Mouse (Mus musculus) G1E (cell line): ENCODE results near the gene Sdccag8. TPM values are rescaled to one million over a fixed set of nuclear protein-coding genes. Genes with fewer than 3 reads are reported as not detected.

Experiments used
- ATAC-seq: 2 replicates; pipeline ENCODE4 v1.8.0; 2016; ENCODE audit warnings: mild to moderate bottlenecking; ENCODE audit not compliant: insufficient number of reproducible peaks, poor library complexity, low FRiP score, severe bottlenecking; ENCODE audit errors: extremely low read depth
- DNase-seq: peaks from one replicate; pipeline ENCODE4 v3.0.0; 2012; ENCODE audit warnings: low spot score
- H3K27me3 ChIP-seq: 2 replicates; pipeline ENCODE4 v1.6.1; 2012; ENCODE audit warnings: mild to moderate bottlenecking, low read length, inconsistent platforms; ENCODE audit not compliant: insufficient read depth
- H3K36me3 ChIP-seq: replicated peaks from 2 replicates; pipeline ENCODE3; 2012; ENCODE audit warnings: mild to moderate bottlenecking, inconsistent platforms
- H3K4me1 ChIP-seq: 2 replicates; pipeline ENCODE4 v1.6.1; 2012; ENCODE audit warnings: low read depth, low read length, inconsistent platforms, mixed read lengths; ENCODE audit not compliant: insufficient read depth
- H3K4me3 ChIP-seq: 2 replicates; pipeline ENCODE4 v1.5.1; 2012; ENCODE audit warnings: low read depth, mild to moderate bottlenecking, inconsistent platforms, low read length, moderate library complexity, mixed read lengths
- H3K9me3 ChIP-seq: replicated peaks from 2 replicates; pipeline ENCODE4 v1.6.1; 2012; ENCODE audit warnings: inconsistent platforms
- CTCF ChIP-seq: IDR thresholded peaks from 2 replicates; pipeline ENCODE4 v1.5.1; 2012; ENCODE audit warnings: low read depth, low read length, inconsistent platforms, mixed read lengths
- GATA1 ChIP-seq: IDR thresholded peaks from 2 replicates; pipeline ENCODE4 v1.6.1; 2012; ENCODE audit warnings: borderline replicate concordance, low read length, inconsistent platforms, mixed read lengths
- GATA2 ChIP-seq: IDR thresholded peaks from 2 replicates; pipeline ENCODE4 v1.6.1; 2012; ENCODE audit warnings: low read depth, low read length, inconsistent platforms, borderline replicate concordance
- POLR2AphosphoS5 ChIP-seq: IDR thresholded peaks from 2 replicates; pipeline ENCODE4 v1.6.1; 2012; ENCODE audit warnings: low read depth, low read length, inconsistent platforms; ENCODE audit not compliant: insufficient replicate concordance
- TAL1 ChIP-seq: conservative IDR thresholded peaks from 2 replicates; pipeline ENCODE4 v1.6.1; 2012; ENCODE audit warnings: low read depth, low read length, inconsistent platforms, mixed read lengths
- polyA plus RNA-seq: library from polyadenylated mRNA; stranded (reverse); fragments of >175 nt; gene quantifications from 2 replicates; pipeline ENCODE4 v1.2.3, GENCODE M21; 2012
- total RNA-seq, 2 experiments: library from RNA; stranded (forward) in 1 of 2; stranded (reverse) in 1 of 2; fragments of 200-1000 nt in 1 of 2; fragments of >200 nt in 1 of 2; fragmentation: Nextera tagmentation in 1 of 2; gene quantifications; 2 replicates each; pipeline ENCODE4 v1.2.3; 2014 to 2017

Gene Sdccag8
- total and polyA plus RNA-seq, 3 experiments: 2.2 to 19.9 (median 11.9) TPM

GRCm38 (mm10) chr1:176950061-176950460 lies 135.6 kb downstream of the Sdccag8 start:
- Histone ChIP-seq H3K4me1 (no peaks in the 10 kb centered on the region), H3K4me3 (no peak overlapping the region), H3K9me3 (no peaks in the 10 kb centered on the region), H3K27me3 (no peaks in the 10 kb centered on the region), H3K36me3 (peaks cover 13% of the 10 kb centered on the region)
- no peak for TF ChIP-seq TAL1
- TF ChIP-seq GATA2: no peak
- no peak for TF ChIP-seq POLR2AphosphoS5
- TF ChIP-seq GATA1: no peak
- no peak for TF ChIP-seq CTCF
- DNase-seq (no peak), ATAC-seq (no peak)

DNA sequence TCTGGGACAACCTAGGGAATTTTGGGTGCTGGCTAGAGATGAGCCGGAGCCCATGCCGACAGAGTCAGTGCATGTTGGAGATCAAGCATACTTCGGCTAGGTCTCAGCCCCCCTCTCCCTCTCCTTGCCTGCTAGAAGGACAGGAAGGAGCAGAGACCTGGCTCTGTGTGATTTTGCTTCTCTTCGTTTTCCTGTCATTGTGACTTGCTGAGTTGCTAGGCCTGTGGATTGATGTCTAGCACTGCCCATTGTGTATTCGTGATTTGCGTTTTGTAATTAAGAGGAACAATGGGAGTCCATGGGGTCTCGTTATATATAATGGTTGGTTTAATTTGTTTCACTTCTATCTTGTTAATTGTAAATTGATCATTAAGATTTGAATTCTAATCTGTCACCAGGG lies 137.4 kb downstream of the Sdccag8 start:
- no peaks in the 10 kb centered on the region for H3K9me3 ChIP-seq
- H3K27me3 ChIP-seq: no peaks in the 10 kb centered on the region
- DNase-seq: no peak
- H3K36me3 ChIP-seq: peaks cover 3% of the 10 kb centered on the region
- H3K4me3 ChIP-seq: no peak overlapping the region
- TF ChIP-seq POLR2AphosphoS5: no peak
- no peak for ATAC-seq
- H3K4me1 ChIP-seq: no peaks in the 10 kb centered on the region

GRCm38 (mm10) chr1:176958311-176958710 lies 143.9 kb downstream of the Sdccag8 start:
- ATAC-seq: no peak
- TF ChIP-seq TAL1: no peak
- no peak for TF ChIP-seq POLR2AphosphoS5
- no peak for TF ChIP-seq GATA2
- no peak for TF ChIP-seq CTCF
- no peak for TF ChIP-seq GATA1
- H3K27me3 ChIP-seq: no peaks in the 10 kb centered on the region
- no peak for DNase-seq
- no peak overlapping the region for H3K4me3 ChIP-seq
- H3K36me3 ChIP-seq: peaks cover 7% of the 10 kb centered on the region
- no peaks in the 10 kb centered on the region for H3K4me1 ChIP-seq
- no peaks in the 10 kb centered on the region for H3K9me3 ChIP-seq

DNA sequence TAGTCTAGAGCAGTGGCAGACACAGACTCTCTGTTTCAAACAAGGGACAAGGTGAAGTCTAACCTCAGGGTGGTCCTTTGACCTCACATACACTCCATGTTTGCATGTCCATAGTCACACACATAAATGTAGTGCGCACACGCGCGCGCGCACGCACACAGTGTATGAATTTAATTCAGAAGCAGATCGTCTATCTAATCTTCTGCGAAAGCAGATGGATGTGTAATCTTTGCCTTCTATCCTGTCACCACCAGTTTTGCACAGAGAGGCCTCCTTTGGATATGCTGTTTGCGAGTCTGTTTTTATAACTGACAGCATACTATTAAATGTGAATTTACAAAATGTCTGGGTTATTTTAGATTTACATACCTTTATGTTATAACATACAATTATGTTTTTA lies 147.3 kb downstream of the Sdccag8 start:
- Histone ChIP-seq H3K27me3 (no peaks in the 10 kb centered on the region), H3K36me3 (peaks cover 12% of the 10 kb centered on the region), H3K9me3 (no peaks in the 10 kb centered on the region), H3K4me3 (no peak overlapping the region), H3K4me1 (no peaks in the 10 kb centered on the region)
- TF ChIP-seq CTCF: no peak
- no peak for TF ChIP-seq POLR2AphosphoS5
- DNase-seq: no peak
- no peak for ATAC-seq

GRCm38 (mm10) chr1:176962894-176963293 lies 148.4 kb downstream of the Sdccag8 start:
- Histone ChIP-seq H3K4me1 (no peaks in the 10 kb centered on the region), H3K27me3 (no peaks in the 10 kb centered on the region), H3K4me3 (no peak overlapping the region), H3K9me3 (no peaks in the 10 kb centered on the region), H3K36me3 (peaks cover 12% of the 10 kb centered on the region)
- ATAC-seq: no peak
- DNase-seq: no peak
- TF ChIP-seq CTCF (no peak), GATA2 (no peak), GATA1 (no peak), POLR2AphosphoS5 (no peak), TAL1 (no peak)

GRCm38 (mm10) chr1:176967299-176967698 lies 152.8 kb downstream of the Sdccag8 start:
- Histone ChIP-seq H3K9me3 (no peaks in the 10 kb centered on the region), H3K36me3 (peaks cover 15% of the 10 kb centered on the region), H3K27me3 (no peaks in the 10 kb centered on the region), H3K4me1 (no peaks in the 10 kb centered on the region), H3K4me3 (no peak overlapping the region)
- TF ChIP-seq CTCF (no peak), POLR2AphosphoS5 (no peak), TAL1 (no peak), GATA1 (no peak), GATA2 (no peak)
- ATAC-seq: no peak
- DNase-seq: no peak

DNA sequence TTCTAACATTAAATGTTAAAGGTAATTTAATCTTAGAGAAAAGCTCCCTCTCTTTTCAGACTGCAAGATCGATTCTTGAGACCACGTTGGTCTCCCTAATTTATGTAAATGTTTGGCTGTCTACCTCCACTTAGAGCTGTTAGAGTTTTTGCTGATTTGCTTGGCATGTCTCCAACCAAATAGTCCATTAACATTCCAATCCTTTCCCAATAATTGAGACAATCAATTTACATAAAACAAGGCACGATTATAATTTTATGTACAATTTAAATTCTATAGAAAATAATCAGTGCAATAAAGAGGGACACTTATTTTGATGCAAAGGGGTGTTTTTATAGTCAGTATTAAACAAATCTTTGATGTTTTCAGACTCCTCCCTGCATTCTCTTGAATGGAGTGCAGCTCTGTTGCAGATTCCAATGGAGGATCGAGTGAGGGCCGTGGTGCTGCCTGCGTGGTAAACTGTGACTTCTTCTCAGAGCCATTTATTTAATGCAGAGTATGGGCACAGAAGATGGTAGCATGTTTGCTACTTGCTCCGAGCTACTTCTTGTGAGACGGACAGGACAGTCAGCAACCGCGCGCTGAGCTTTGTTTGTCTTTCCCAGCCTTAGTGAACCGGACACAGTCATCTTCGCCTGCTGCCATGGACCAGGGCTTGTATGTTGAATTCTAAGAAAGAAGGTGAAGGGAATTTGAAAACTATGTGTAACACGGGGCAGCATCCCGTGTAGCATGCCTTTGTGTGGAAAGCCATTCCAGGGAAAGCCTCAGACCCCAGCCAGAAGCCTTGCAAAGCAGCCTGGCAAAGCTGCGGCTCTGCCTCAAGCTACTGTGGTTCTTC lies 156.4 kb downstream of the Sdccag8 start:
- TF ChIP-seq GATA2 (no peak), POLR2AphosphoS5 (no peak), TAL1 (no peak), GATA1 (no peak)
- ATAC-seq (no peak), DNase-seq (no peak)
- Histone ChIP-seq H3K36me3 (peaks cover 11% of the 10 kb centered on the region), H3K9me3 (no peaks in the 10 kb centered on the region), H3K4me1 (no peaks in the 10 kb centered on the region), H3K4me3 (no peak overlapping the region), H3K27me3 (no peaks in the 10 kb centered on the region)
